Mouse (Mus musculus) testis, adult 2 months (tissue): ENCODE measurements around the gene Ube3c. TPM values are rescaled to one million over a fixed set of nuclear protein-coding genes. Genes with fewer than 3 reads are reported as not detected.
"Not testable (repeated sequence)": the region's sequence is repeated elsewhere in the genome, so short reads cannot be mapped to it uniquely, and the experiment has no call there.

ENCODE experiments used
- H3K27ac ChIP-seq: fragments of 200-500 bp; 2 replicates; pipeline ENCODE4 v1.5.1; 2012; ENCODE audit warnings: low read depth, low read length; ENCODE audit not compliant: control insufficient read depth, insufficient read depth
- H3K27me3 ChIP-seq: fragments of 200-500 bp; 2 replicates; pipeline ENCODE4 v1.6.1; 2012; ENCODE audit warnings: mild to moderate bottlenecking, low read length, moderate library complexity; ENCODE audit not compliant: control insufficient read depth, insufficient read depth
- H3K36me3 ChIP-seq: fragments of 200-500 bp; 2 replicates; pipeline ENCODE4 v1.6.1; 2012; ENCODE audit warnings: mild to moderate bottlenecking, low read length; ENCODE audit not compliant: control insufficient read depth, insufficient read depth
- H3K4me1 ChIP-seq: fragments of 200-500 bp; 2 replicates; pipeline ENCODE4 v1.6.1; 2012; ENCODE audit warnings: low read length; ENCODE audit not compliant: control insufficient read depth, insufficient read depth
- H3K4me3 ChIP-seq: fragments of 200-500 bp; 2 replicates; pipeline ENCODE4 v1.5.1; 2012; ENCODE audit warnings: low read depth, mild to moderate bottlenecking, low read length, moderate library complexity, mixed read lengths; ENCODE audit not compliant: control insufficient read depth
- CTCF ChIP-seq: fragments of 200-500 bp; IDR thresholded peaks from 2 replicates; pipeline ENCODE4 v1.5.1; 2012; ENCODE audit warnings: low read depth, mild to moderate bottlenecking, inconsistent platforms, low read length, moderate library complexity; ENCODE audit not compliant: control insufficient read depth, insufficient read depth, insufficient replicate concordance
- POLR2A ChIP-seq: fragments of 200-500 bp; IDR thresholded peaks from 2 replicates; pipeline ENCODE4 v1.6.1; 2012; ENCODE audit warnings: low read depth, mild to moderate bottlenecking, inconsistent platforms, low read length, moderate library complexity; ENCODE audit not compliant: control insufficient read depth
- polyA plus RNA-seq: library from polyadenylated mRNA; depleted of rRNA; stranded (reverse); fragments of >200 nt; gene quantifications from 2 replicates; pipeline ENCODE4 v1.2.3, GENCODE M21; 2012

Ube3c gene
- polyA plus RNA-seq, 1 experiment: 30.5 TPM

DNA sequence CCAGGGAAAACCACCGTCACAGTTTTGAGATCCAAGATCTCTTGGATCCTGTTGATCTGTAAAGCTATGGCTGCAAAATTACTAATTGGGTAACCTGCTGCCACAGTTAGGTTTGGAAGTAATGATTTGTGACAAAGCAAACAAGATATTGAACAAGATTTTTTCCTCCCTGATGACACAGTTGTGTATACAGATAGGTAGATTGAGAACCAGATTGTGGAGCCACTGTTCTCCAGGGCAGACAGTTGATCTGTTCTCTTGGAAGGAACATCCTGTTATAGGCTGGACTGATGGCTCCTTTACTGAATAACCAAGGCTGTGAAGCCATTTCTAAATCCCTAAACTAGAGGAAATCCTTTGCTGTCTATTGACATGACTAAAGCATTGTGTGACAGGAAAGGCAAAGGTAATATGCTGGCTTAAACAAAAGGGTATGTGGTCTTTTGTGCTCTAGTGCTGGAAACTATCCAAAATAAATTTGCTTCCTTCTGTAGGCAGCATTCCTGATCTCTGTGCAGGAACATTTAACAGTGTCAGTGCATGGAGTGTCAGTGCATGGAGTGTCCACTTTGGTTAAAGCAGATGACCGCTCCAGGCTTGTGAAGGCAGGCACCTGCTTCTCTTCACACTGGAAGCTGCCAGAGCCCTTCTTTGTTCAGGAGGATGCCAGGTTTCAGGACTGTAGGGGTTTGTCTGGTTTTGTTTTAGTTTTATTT, 15.0 kb downstream of the Ube3c start:
- TF ChIP-seq POLR2A (no peak), CTCF (no peak)
- H3K27ac ChIP-seq: no peak overlapping the region
- H3K36me3 ChIP-seq: no peaks in the 10 kb centered on the region
- H3K4me3 ChIP-seq: no peak overlapping the region
- H3K4me1 ChIP-seq: no peaks in the 10 kb centered on the region
- H3K27me3 ChIP-seq: no peaks in the 10 kb centered on the region

DNA sequence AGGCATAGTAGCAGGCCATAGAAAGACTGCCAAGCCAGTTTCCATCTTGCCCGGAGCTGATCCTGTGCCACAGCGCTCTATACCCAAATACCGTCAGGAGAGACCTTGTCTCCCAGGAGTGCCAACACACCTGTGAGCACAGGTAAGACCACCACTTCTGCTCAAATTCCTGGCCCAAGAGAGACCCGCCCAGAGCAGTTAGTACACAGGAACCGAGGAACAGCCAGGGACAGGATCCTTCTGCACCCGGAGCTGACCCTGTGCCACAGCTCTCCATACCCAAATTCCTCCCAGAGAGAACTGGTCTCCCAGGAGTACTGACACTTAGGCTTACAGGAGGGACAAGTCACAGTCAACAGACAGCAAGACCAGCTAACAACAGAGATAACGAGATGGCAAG, 23.1 kb downstream of the Ube3c start:
- H3K4me3 ChIP-seq, H3K4me1 ChIP-seq, H3K27ac ChIP-seq, H3K36me3 ChIP-seq, H3K27me3 ChIP-seq: not testable (repeated sequence)

DNA sequence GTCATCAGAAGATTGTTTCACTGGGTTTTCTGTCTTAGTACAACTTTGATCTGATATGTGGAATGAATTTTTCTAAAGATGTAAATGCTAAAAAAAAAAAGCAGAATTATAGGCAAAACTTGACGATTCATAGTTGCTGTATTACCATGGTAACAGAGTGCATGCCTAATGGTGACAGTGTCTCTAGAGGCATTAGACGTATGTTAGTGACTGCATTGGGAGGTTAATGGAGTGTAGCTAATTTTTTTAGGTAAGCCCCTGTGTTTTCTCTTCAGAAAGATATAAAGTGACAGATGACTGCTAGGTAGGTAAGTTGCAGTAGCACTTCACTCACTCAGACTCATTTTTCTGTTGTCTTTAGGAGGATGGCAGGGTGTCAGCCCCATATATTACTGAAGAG, 37.5 kb downstream of the Ube3c start:
- TF ChIP-seq POLR2A: no peak
- no peak for TF ChIP-seq CTCF
- no peaks in the 10 kb centered on the region for H3K27me3 ChIP-seq
- H3K36me3 ChIP-seq: peaks cover 2% of the 10 kb centered on the region; the same call in 1 of the 2 replicates
- no peak overlapping the region for H3K4me3 ChIP-seq
- no peaks in the 10 kb centered on the region for H3K4me1 ChIP-seq
- no peak overlapping the region for H3K27ac ChIP-seq

DNA sequence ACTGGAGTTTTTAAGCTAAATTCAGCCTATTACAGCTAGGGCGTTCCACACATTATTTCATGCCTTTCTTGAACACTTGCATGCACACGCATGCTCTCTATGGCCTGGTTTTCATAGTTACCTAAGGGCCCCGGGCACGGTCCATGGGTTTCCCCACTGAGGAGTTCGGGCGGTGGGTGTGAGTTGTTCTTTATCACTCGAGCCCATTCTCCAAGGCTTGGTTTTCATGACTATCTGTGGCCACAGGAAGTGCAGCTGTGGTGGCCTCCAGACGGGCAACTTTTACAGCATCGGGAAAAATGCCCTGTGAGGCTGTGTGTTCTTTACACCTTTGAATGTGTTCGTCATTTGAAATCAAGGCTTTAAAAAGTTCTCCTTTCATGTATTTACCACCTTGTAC, 56.6 kb downstream of the Ube3c start:
- H3K27ac ChIP-seq: no peak overlapping the region
- H3K36me3 ChIP-seq: no peaks in the 10 kb centered on the region
- H3K4me3 ChIP-seq: no peak overlapping the region
- TF ChIP-seq CTCF (no peak), POLR2A (no peak)
- no peaks in the 10 kb centered on the region for H3K27me3 ChIP-seq
- no peaks in the 10 kb centered on the region for H3K4me1 ChIP-seq

DNA sequence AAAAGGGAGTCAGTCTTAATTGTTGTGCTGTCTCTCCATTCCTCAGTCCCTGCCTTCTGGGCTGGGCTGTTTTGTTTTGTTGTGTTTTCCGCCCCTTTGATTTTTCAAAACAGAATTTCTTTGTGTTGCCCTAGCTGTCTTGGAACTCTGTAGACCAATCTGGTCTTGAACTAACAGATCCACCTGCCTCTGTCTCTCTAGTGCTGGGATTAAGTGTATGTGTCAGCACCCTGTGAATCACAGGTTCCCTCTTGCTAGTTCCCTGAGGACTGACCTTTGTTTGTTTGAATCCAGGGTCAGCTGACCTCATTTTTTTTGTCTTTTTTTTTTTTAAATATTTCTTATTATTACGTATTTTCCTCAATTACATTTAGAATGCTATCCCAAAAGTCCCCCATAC, 60.9 kb downstream of the Ube3c start:
- no peak overlapping the region for H3K27ac ChIP-seq
- H3K4me1 ChIP-seq: no peaks in the 10 kb centered on the region
- H3K36me3 ChIP-seq: peaks cover 2% of the 10 kb centered on the region
- H3K27me3 ChIP-seq: no peaks in the 10 kb centered on the region
- H3K4me3 ChIP-seq: no peak overlapping the region
- no peak for TF ChIP-seq CTCF

DNA sequence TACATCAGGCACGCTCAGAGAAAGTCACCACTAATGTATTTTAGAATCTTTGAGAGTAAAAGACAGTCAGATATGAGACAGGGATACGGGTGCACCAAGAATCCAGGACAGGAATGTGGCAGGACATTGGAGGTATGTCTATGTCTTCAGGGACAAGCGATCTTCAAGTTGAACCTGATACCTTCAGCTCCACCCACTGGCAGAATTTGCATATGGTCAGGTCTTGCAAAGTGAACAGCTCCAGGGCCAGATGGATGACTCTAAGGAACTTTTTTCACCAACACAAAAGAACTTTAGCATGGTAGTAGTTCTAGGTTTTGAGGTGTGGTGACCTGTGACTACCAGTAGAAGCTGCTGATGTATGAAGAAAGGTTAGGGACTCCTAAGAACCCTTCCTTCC, 62.7 kb downstream of the Ube3c start:
- TF ChIP-seq CTCF (no peak), POLR2A (no peak)
- Histone ChIP-seq H3K4me1 (no peaks in the 10 kb centered on the region), H3K4me3 (no peak overlapping the region), H3K27me3 (no peaks in the 10 kb centered on the region), H3K27ac (no peak overlapping the region), H3K36me3 (peaks cover 2% of the 10 kb centered on the region)

DNA sequence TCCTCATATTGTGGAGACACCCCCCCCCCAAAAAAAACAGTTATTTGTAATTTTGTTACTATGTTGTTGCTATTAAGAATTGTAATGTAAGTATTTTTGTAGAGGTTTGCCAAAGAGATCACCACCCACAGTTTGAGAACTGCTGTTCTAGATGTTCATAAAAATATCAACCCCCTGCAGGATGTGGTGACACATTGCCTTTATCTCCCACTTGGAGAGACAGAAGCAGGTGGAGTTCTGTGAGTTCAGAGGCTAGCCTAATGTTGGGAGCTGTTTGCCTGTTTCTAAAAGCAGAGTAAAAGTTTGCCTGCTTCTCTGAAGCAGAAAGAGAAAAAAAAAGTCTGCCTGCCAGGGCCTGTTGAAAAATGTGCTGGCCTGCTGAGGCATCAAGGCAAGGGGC, 67.3 kb downstream of the Ube3c start:
- Histone ChIP-seq H3K36me3 (peaks cover 2% of the 10 kb centered on the region), H3K27ac (no peak overlapping the region), H3K27me3 (no peaks in the 10 kb centered on the region), H3K4me3 (no peak overlapping the region), H3K4me1 (no peaks in the 10 kb centered on the region)
- TF ChIP-seq POLR2A (no peak), CTCF (no peak)

DNA sequence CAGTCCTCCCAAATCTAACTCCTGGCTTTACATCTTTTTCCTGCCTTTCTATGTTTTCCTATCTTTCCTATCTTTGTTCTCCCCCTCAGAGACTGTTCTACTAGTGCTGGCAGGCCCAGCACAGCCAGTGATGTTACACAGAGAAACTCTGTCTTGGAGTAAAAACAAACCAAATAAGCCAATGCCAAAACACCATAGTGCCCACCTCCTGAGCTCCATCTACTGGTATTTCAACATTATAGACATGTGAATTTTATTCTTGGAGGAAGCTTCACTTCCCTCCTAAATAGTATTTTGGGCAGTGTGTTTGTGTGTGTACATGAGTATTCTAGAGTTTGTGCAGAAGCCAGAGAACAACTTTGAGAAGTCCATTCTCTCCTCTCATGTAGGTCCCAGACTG, 67.8 kb downstream of the Ube3c start:
- no peaks in the 10 kb centered on the region for H3K27me3 ChIP-seq
- no peaks in the 10 kb centered on the region; the same call in none of the 2 replicates for H3K36me3 ChIP-seq
- no peak for TF ChIP-seq CTCF
- no peak for TF ChIP-seq POLR2A
- H3K4me1 ChIP-seq: no peaks in the 10 kb centered on the region
- no peak overlapping the region for H3K4me3 ChIP-seq
- no peak overlapping the region for H3K27ac ChIP-seq
